Mouse (Mus musculus) lung, postnatal 0 days (tissue): ENCODE measurements around the gene Map2k1.

Experiments used
- CTCF ChIP-seq: IDR thresholded peaks from 2 replicates; pipeline ENCODE4 v1.5.1; 2016; ENCODE audit warnings: antibody characterized with exemption, mild to moderate bottlenecking
- EP300 ChIP-seq: IDR thresholded peaks from 2 replicates; pipeline ENCODE4 v1.6.1; 2016; ENCODE audit warnings: antibody characterized with exemption, mild to moderate bottlenecking, control low read depth

- TF ChIP-seq CTCF (no peak), EP300 (no peak)
These were observed 31.3 kb downstream of the Map2k1 start for GRCm38 (mm10) chr9:64222098-64222497.
